ENCODE assay signal across 28 mouse cellular contexts in the genomic region with DNA sequence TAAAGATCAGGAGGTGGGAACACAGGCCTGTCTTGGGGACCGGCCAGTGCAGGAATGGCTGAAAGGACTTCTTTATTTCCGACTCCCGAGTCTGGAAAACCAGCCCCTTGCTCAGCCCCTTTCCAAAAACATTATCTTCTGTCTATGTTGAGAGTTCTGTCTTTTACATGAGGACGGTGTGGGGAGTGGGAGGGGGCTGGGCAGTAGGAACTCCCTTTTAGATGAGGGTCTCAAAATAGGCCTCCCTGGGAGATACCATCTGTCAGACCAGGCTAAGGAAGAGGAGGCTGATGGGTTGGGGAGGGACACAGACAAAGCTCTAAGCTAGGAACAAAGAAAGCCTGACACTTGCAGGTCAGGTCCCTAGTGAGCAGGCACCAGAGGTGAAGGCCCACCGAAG. TPM values are rescaled to one million over a fixed set of nuclear protein-coding genes. Genes with fewer than 3 reads are reported as not detected.
"Had no signal": no experiment of that assay in that cellular context is flagged by ENCODE, and none has a peak within 500 bp of the region (broad histone marks: within the 10 kb centered on the region; RNA-seq: fewer than 3 reads in every experiment).

No protein-coding gene starts in this region.

- H3K27ac ChIP-seq: liver, embryonic 13.5 days; liver, embryonic 15.5 days; lung, embryonic 15.5 days; macrophage; midbrain, embryonic 12.5 days; midbrain, embryonic 15.5 days; neural tube, embryonic 13.5 days; neural tube, embryonic 15.5 days had no signal

- H3K36me3 ChIP-seq: liver, embryonic 13.5 days; liver, embryonic 15.5 days; lung, embryonic 15.5 days; midbrain, embryonic 12.5 days; midbrain, embryonic 15.5 days; neural tube, embryonic 13.5 days; neural tube, embryonic 15.5 days had no signal

- H3K9me3 ChIP-seq: liver, embryonic 15.5 days; lung, embryonic 15.5 days; midbrain, embryonic 12.5 days; midbrain, embryonic 15.5 days; neural tube, embryonic 13.5 days; neural tube, embryonic 15.5 days had no signal

- H3K4me1 ChIP-seq: liver, embryonic 13.5 days; liver, embryonic 15.5 days; lung, embryonic 15.5 days; megakaryocyte, embryonic 14.5 days had no signal

- H3K4me2 ChIP-seq: liver, embryonic 13.5 days; liver, embryonic 15.5 days; lung, embryonic 15.5 days; midbrain, embryonic 12.5 days; midbrain, embryonic 15.5 days; neural tube, embryonic 13.5 days; neural tube, embryonic 15.5 days had no signal

- H3K4me3 ChIP-seq: liver, embryonic 13.5 days; liver, embryonic 15.5 days; lung, embryonic 15.5 days; megakaryocyte, embryonic 14.5 days; midbrain, embryonic 12.5 days; midbrain, embryonic 15.5 days; myocyte; neural tube, embryonic 13.5 days; neural tube, embryonic 15.5 days had no signal

- H3K27me3 ChIP-seq: liver, embryonic 15.5 days; midbrain, embryonic 15.5 days; neural tube, embryonic 13.5 days; neural tube, embryonic 15.5 days had no signal

- DNase-seq: liver, embryonic 13.5 days; liver, postnatal 0 days; lung, adult 2 months; lung, postnatal 14 days; lung, postnatal 36 days; right cerebral cortex, postnatal 25 days; right cerebral cortex, postnatal 4 days; spleen, adult 18-20 months; thymus, adult 18-20 months; thymus, postnatal 14 days; thymus, postnatal 36 days had no signal

- H3K9ac ChIP-seq: liver, embryonic 13.5 days; liver, embryonic 15.5 days; liver, postnatal 0 days; lung, embryonic 15.5 days; midbrain, embryonic 12.5 days; midbrain, embryonic 15.5 days; neural tube, embryonic 13.5 days; neural tube, embryonic 15.5 days had no signal

- ATAC-seq: liver, postnatal 0 days; lung, postnatal 0 days; midbrain, embryonic 15.5 days had no signal

RNA-seq across cellular contexts. Expression of gene 1700025C18Rik, which starts 41.5 kb away (rescaled TPM):
- total RNA-seq: megakaryocyte progenitor cell, adult 5-6 weeks; midbrain, postnatal 0 days had no signal
- polyA plus RNA-seq: liver, embryonic 13.5 days; liver, embryonic 15.5 days; liver, postnatal 0 days; lung, adult 2 months; lung, embryonic 15.5 days; lung, postnatal 0 days; macrophage; midbrain, embryonic 12.5 days; midbrain, embryonic 15.5 days; midbrain, postnatal 0 days; myocyte; neural tube, embryonic 11.5 days; neural tube, embryonic 13.5 days; neural tube, embryonic 15.5 days; small intestine, adult 2 months; stomach, embryonic 14.5 days; stomach, embryonic 16.5 days; thymus, postnatal 0 days had no signal
